Mouse (Mus musculus) forebrain, embryonic 10.5 days (tissue): ENCODE measurements around the gene Snai1. TPM values are rescaled to one million over a fixed set of nuclear protein-coding genes. Genes with fewer than 3 reads are reported as not detected.

Experiments used
- DNase-seq: peaks from one replicate; pipeline ENCODE4 v3.0.0-alpha.2; 2017; ENCODE audit warnings: low spot score; ENCODE audit errors: extremely low spot score
- H3K27ac ChIP-seq: fragments of 300-500 bp; sonication (generic); 2 replicates; pipeline ENCODE4 v1.5.1; 2016; ENCODE audit warnings: mild to moderate bottlenecking
- H3K27me3 ChIP-seq: fragments of 300-500 bp; sonication (generic); 2 replicates; pipeline ENCODE4 v1.6.1; 2016; ENCODE audit warnings: mild to moderate bottlenecking; ENCODE audit not compliant: poor library complexity, severe bottlenecking
- H3K36me3 ChIP-seq: fragments of 300-500 bp; sonication (generic); replicated peaks from 2 replicates; pipeline ENCODE4 v1.6.1; 2016; ENCODE audit warnings: mild to moderate bottlenecking, moderate library complexity
- H3K4me1 ChIP-seq: fragments of 300-500 bp; sonication (generic); 2 replicates; pipeline ENCODE4 v1.6.1; 2016
- H3K4me3 ChIP-seq: fragments of 300-500 bp; sonication (generic); 2 replicates; pipeline ENCODE4 v1.5.1; 2016; ENCODE audit warnings: mild to moderate bottlenecking, moderate library complexity
- H3K9me3 ChIP-seq: fragments of 300-500 bp; sonication (generic); 2 replicates; pipeline ENCODE4 v1.6.1; 2016; ENCODE audit warnings: mild to moderate bottlenecking, moderate library complexity
- WGBS: fragments of 180-500 bp; shearing (Covaris S2); methylation state at CpG from one replicate; pipeline ENCODE4 v1.1.7; 2016; 5-methylcytosine and 5-hydroxymethylcytosine counted together
- polyA plus RNA-seq: library from polyadenylated mRNA; unstranded; fragments of >200 nt; fragmentation: Nextera tagmentation; extraction: Ambion mirVana; gene quantifications from 2 replicates; pipeline ENCODE4 v1.2.1, GENCODE M21; 2016

The Snai1 gene
- polyA plus RNA-seq = 40.4 and 46.9 TPM in 2 replicates

DNA sequence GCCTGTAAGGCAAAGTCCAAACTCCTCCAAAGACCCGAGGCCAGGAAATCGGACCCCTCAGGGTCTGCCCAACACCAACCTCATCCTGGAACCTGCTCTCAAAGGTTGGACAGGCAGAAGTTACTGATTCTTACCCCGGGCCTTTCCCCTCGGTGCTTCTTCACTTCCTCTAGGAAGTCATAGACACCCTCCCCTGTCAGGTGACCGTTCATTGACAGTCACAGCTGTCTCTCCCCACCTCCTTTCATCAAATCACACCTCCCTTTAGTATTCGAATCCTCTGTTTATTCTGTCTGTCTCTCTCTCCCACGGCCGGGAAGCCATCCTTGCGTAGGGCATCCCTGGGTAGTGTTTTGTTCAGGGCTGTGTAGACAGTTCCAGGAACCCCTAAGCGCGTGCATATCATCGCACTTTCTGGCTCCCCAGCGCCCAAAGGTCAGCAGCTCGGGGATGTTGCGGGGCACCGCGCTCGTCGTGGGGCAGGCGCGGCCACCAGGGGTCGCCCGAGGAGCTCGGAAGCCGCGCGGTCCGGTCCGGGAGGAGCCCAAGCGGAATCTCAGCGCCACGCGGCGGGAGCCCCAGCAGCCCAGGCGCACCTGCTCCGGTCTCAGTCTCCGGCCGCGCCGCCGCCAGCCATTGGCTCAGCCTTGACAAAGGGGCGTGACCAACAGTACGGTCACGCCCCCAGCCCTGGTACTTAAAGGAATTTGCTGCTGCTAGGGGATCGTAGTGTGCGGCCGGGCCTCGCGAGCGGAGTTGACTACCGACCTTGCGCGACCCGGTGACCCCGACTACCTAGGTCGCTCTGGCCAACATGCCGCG, at the start of gene Snai1:
Snai1 (plus strand) TSS at position 720 of the 822 bp plus-strand sequence.
- Histone ChIP-seq H3K27ac (peak within 1 kb of the TSS; percentile 74), H3K9me3 (no peaks in the 10 kb centered on the region), H3K27me3 (peaks cover 97% of the 10 kb centered on the region), H3K4me1 (peaks cover 57% of the 10 kb centered on the region), H3K36me3 (peaks cover 25% of the 10 kb centered on the region), H3K4me3 (peak within 1 kb of the TSS; percentile 61)
- 1% methylated on average over 58 of the region's 58 CpGs for WGBS
- DNase-seq = peak; percentile 95

DNA sequence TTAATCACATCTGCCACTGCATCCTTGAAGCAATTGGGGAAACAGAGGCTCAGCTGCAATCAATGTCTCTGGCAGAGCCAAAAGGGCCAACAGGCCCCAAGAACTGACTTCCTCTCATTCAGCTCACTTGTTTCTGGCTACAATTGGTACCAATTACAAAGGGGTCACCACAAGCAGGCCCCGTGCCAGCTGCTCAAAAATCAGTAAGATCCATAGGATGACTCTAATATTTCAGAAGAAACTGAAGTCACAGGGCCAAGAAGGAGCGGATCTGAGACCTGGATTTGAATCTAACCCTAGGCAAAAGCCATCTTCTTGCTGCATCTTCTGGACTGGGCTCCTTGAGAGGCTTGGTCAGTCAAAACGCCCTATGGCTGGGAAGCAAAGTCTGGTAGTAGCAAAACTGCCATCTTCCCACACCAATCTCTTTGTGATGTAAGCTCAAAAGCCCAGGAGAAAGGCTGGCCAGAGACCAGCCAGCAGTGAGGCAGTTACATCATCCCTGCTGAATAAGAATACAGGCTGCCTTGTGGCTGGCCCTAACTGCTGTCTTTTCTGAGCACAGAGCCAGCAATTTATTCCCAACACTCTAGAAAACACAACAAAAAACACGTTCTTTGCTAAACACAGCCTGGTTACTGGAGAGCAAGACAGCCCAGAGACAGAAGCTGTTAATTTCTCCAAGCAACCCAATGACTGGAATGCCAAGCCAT, 47.0 kb upstream of the Snai1 start:
- 78% methylated on average over 4 of the region's 4 CpGs for WGBS
- no peak for DNase-seq
- Histone ChIP-seq H3K4me1 (peaks cover 28% of the 10 kb centered on the region), H3K27me3 (no peaks in the 10 kb centered on the region), H3K9me3 (no peaks in the 10 kb centered on the region), H3K36me3 (peaks cover 30% of the 10 kb centered on the region), H3K27ac (no peak overlapping the region), H3K4me3 (peak overlapping the region; percentile 100)

DNA sequence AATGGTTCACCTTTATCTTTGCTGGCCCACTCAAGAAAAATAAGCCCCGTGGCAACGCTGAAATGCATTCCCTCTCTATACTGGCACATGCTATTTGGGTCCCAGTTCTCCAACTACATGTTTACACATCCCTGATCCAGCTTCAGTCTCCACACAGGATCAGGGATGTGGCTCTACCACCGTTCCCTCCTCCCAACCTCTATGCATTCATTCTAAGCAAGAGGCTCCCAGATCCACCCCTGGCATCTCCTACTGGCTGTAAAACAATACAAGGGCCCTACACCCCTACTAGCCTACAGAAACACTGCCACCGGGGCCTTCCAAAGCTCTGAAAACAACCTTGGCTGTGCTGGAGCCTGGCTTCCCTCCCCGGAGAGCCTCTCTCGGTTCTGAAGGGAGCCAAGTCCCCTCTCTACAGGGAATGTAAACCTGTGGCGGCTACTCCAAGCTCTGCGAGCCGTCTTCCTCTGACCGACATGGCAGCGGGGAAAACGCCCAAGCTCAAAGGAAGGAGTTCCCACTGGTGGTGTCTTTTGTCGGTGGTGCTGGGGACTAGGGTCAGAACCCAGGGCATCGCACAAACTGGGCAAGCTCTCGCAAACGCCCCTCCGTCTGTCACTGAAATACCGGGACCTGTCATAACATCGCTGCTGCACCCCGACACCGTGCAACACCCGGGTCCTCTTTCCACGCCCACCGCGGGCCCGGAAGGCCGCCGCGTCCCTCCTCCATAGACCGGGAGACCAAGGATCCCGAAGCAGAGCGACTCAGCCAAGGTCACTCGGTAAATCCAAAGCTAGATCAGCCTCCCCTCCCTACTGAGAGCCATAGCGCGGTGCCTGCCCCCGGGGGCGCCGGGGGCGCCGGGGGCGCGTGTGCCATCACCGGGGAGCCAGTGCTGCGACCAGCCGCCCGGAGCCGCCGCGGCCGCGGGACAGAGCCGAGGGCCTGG, 46.0 kb upstream of the Snai1 start, which contains the start of gene Rnf114:
Rnf114 (plus strand) TSS at position 889 of the 952 bp plus-strand sequence.
- no peaks in the 10 kb centered on the region for H3K9me3 ChIP-seq
- peak within 1 kb of the TSS; percentile 100 for H3K4me3 ChIP-seq
- H3K27ac ChIP-seq = peak within 1 kb of the TSS; percentile 98
- DNase-seq = peak; percentile 36
- 5% methylated on average over 52 of the region's 52 CpGs for WGBS
- H3K36me3 ChIP-seq = peaks cover 27% of the 10 kb centered on the region
- H3K27me3 ChIP-seq = no peaks in the 10 kb centered on the region
- peaks cover 28% of the 10 kb centered on the region for H3K4me1 ChIP-seq

DNA sequence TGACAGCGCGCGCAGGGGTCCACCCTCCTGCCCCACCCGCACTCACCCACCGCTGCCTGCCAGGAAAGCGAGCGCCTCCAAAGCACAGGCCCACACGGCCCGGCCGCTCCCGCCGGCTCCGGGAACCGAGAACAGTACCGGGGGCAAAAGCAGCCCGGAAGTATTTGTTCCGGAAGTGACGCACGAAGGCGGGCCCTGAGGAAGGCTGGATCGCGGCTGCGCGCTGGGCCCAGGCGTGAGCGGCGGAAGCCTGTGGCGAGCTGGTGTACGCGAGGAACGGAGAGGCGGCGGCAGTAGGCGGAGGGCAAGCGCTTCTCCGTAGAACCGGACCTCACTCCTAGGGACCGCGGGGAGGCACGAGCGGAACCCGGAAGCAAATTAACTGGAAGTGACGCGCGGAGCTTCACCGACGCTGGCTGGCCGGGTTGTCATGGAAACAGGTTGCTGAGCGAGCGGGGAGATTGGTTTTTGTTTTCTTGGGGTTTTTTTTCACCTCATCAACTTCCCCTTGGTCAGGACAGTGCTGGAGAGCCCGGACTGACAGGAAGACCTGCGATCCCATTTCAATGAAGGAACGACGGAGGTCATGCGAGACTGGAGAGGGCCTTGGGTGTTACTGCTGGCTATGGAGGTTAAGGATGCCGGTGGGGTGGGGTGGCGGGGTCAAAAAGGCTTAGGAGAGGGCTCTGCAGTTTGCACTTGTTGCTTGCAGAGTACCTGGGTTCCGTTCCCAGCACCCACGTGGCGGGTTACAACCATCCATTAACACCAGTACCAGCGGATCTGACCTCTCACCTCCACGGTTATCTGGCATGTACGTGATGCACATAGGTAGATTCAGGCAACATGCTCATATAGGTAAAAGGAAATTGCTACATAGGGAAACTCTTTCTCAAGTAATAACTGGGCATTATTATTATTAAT, 45.0 kb upstream of the Snai1 start, which contains the start of gene Spata2:
Spata2 (minus strand) TSS at position 175 of the 924 bp plus-strand sequence.
- Histone ChIP-seq H3K27me3 (no peaks in the 10 kb centered on the region), H3K4me3 (peak within 1 kb of the TSS; percentile 100), H3K36me3 (peaks cover 20% of the 10 kb centered on the region), H3K4me1 (peaks cover 28% of the 10 kb centered on the region), H3K27ac (peak within 1 kb of the TSS; percentile 98), H3K9me3 (no peaks in the 10 kb centered on the region)
- peak; percentile 91 for DNase-seq
- WGBS = 2% methylated on average over 63 of the region's 63 CpGs

DNA sequence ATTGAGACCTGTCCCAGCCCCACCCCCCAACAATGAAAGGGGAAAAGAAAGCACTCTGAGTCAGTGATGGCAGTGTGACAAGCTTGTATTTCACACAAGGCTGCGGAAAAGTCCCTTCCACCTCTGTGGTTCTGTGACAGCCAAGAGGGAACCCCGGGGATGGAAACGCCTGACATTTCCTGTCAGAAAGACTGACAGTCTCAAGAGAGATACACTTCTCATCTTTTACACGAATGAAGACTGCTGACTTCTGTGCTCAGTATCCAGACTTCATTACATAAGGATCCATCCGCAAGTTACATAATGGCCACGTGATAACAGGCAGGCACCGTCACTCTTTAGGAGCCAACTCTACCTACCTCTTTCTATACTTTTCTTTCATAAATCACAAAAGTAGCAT, 41.6 kb upstream of the Snai1 start:
- peaks cover 14% of the 10 kb centered on the region for H3K36me3 ChIP-seq
- no peaks in the 10 kb centered on the region for H3K9me3 ChIP-seq
- no peaks in the 10 kb centered on the region for H3K27me3 ChIP-seq
- no peak for DNase-seq
- H3K4me1 ChIP-seq = peaks cover 16% of the 10 kb centered on the region
- no peak overlapping the region for H3K27ac ChIP-seq
- H3K4me3 ChIP-seq = no peak overlapping the region
- WGBS = 91% methylated on average over 7 of the region's 7 CpGs

- H3K27ac ChIP-seq = no peak overlapping the region
- no peaks in the 10 kb centered on the region for H3K9me3 ChIP-seq
- peaks cover 8% of the 10 kb centered on the region for H3K4me1 ChIP-seq
- peaks cover 14% of the 10 kb centered on the region for H3K36me3 ChIP-seq
- no peak for DNase-seq
- no peaks in the 10 kb centered on the region for H3K27me3 ChIP-seq
- H3K4me3 ChIP-seq = no peak overlapping the region
- WGBS = 83% methylated on average over 5 of the region's 5 CpGs
These were observed 40.7 kb upstream of the Snai1 start for GRCm38 (mm10) chr2:167497272-167497671.

- Histone ChIP-seq H3K27ac (peak overlapping the region; percentile 94), H3K27me3 (no peaks in the 10 kb centered on the region), H3K9me3 (no peaks in the 10 kb centered on the region), H3K36me3 (peaks cover 34% of the 10 kb centered on the region), H3K4me1 (peaks cover 31% of the 10 kb centered on the region), H3K4me3 (peak overlapping the region; percentile 99)
- DNase-seq = no peak
- 52% methylated on average over 13 of the region's 13 CpGs for WGBS
These were observed 35.3 kb upstream of the Snai1 start for GRCm38 (mm10) chr2:167502554-167503252.

GRCm38 (mm10) chr2:167503253-167503895, 34.6 kb upstream of the Snai1 start:
- Histone ChIP-seq H3K36me3 (peaks cover 41% of the 10 kb centered on the region), H3K27ac (peak overlapping the region; percentile 94), H3K9me3 (no peaks in the 10 kb centered on the region), H3K4me3 (peak overlapping the region; percentile 99), H3K27me3 (no peaks in the 10 kb centered on the region), H3K4me1 (peaks cover 31% of the 10 kb centered on the region)
- WGBS = under 1% methylated on average over 79 of the region's 85 CpGs
- peak; percentile 87 for DNase-seq

GRCm38 (mm10) chr2:167503896-167504349, 34.1 kb upstream of the Snai1 start:
- Histone ChIP-seq H3K9me3 (no peaks in the 10 kb centered on the region), H3K4me1 (peaks cover 31% of the 10 kb centered on the region), H3K4me3 (peak overlapping the region; percentile 99), H3K36me3 (peaks cover 46% of the 10 kb centered on the region), H3K27ac (peak overlapping the region; percentile 94), H3K27me3 (no peaks in the 10 kb centered on the region)
- WGBS = under 1% methylated on average over 32 of the region's 32 CpGs
- DNase-seq = peak; percentile 43

DNA sequence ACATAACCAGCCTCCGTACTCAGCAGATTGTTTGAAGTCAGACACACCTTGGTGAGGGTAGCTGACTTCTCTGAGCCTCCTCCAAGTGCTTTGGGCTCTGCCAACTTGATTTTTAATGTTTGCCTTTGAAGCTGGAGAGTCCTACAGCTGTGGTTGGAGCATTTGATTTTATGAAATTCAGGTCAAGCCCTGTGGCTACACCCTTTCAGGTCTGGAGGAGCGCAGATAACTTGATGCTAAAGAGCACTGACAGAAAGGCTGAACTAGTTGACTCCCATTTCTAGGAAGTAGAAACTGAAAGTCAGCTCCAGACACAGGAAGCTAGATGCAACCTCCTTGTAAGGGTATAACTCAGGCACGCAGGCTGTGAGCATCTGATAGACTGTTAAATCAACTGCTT, 32.9 kb upstream of the Snai1 start:
- H3K27ac ChIP-seq = no peak overlapping the region
- no peak for DNase-seq
- WGBS = 94% methylated on average over 3 of the region's 3 CpGs
- H3K4me3 ChIP-seq = peak overlapping the region; percentile 99; the same call in 1 of the 2 replicates
- peaks cover 31% of the 10 kb centered on the region for H3K4me1 ChIP-seq
- H3K36me3 ChIP-seq = peaks cover 58% of the 10 kb centered on the region
- H3K9me3 ChIP-seq = no peaks in the 10 kb centered on the region
- no peaks in the 10 kb centered on the region for H3K27me3 ChIP-seq
